Mouse (Mus musculus): Measurements from ENCODE around the gene Eif2ak2.

GRCm38 (mm10) chr17:78912861-78913281, 30.5 kb upstream of the Eif2ak2 start:
- TF ChIP-seq CTCF (IDR thresholded peaks at IDR 0.05; ENCODE audit: extremely low read depth, insufficient read depth, low read length) = no peak
- no peak for TF ChIP-seq POLR2A (IDR thresholded peaks at IDR 0.05; ENCODE audit: extremely low read depth, insufficient read depth, low read length)
